Mouse (Mus musculus) testis, adult 2 months (tissue): ENCODE data around the gene Olfr418.

Source experiments
- CTCF ChIP-seq: fragments of 200-500 bp; IDR thresholded peaks from 2 replicates; pipeline ENCODE4 v1.5.1; 2012; ENCODE audit warnings: low read depth, mild to moderate bottlenecking, inconsistent platforms, low read length, moderate library complexity; ENCODE audit not compliant: control insufficient read depth, insufficient read depth, insufficient replicate concordance
- POLR2A ChIP-seq: fragments of 200-500 bp; IDR thresholded peaks from 2 replicates; pipeline ENCODE4 v1.6.1; 2012; ENCODE audit warnings: low read depth, mild to moderate bottlenecking, inconsistent platforms, low read length, moderate library complexity; ENCODE audit not compliant: control insufficient read depth

- no peak for TF ChIP-seq CTCF
- TF ChIP-seq POLR2A: no peak
Measured at GRCm38 (mm10) chr1:173315725-173316124, 49.9 kb downstream of the Olfr418 start.
